Mouse (Mus musculus) liver, adult 2 months (tissue): ENCODE measurements around the gene Sub1. TPM values are rescaled to one million over a fixed set of nuclear protein-coding genes. Genes with fewer than 3 reads are reported as not detected.

ENCODE experiments used
- DNase-seq: peaks from one replicate; pipeline ENCODE4 v3.0.0-alpha.2; 2011; ENCODE audit warnings: low read depth, low spot score; ENCODE audit errors: extremely low read depth
- H3K27ac ChIP-seq: fragments of 200-500 bp; replicated peaks from 2 replicates; pipeline ENCODE4 v1.5.1; 2012; ENCODE audit warnings: low read depth, mild to moderate bottlenecking, control low read depth, inconsistent platforms, low read length; ENCODE audit not compliant: insufficient read depth
- H3K27me3 ChIP-seq: fragments of 200-500 bp; 2 replicates; pipeline ENCODE4 v1.6.1; 2012; ENCODE audit warnings: mild to moderate bottlenecking, moderate library complexity, low read length, inconsistent platforms; ENCODE audit not compliant: control insufficient read depth, insufficient read depth
- H3K36me3 ChIP-seq: fragments of 200-500 bp; 2 replicates; pipeline ENCODE4 v1.6.1; 2012; ENCODE audit warnings: low read length, inconsistent platforms; ENCODE audit not compliant: control insufficient read depth, insufficient read depth
- H3K4me1 ChIP-seq: fragments of 200-500 bp; 2 replicates; pipeline ENCODE4 v1.6.1; 2011; ENCODE audit warnings: low read length; ENCODE audit not compliant: control insufficient read depth, insufficient read depth
- H3K4me3 ChIP-seq: fragments of 200-500 bp; 2 replicates; pipeline ENCODE4 v1.5.1; 2011; ENCODE audit warnings: low read depth, mild to moderate bottlenecking, control low read depth, low read length, moderate library complexity; ENCODE audit not compliant: insufficient read depth
- H3K79me2 ChIP-seq: fragments of 200-500 bp; 2 replicates; pipeline ENCODE4 v1.6.1; 2012; ENCODE audit warnings: inconsistent platforms, mild to moderate bottlenecking, low read length, moderate library complexity; ENCODE audit not compliant: control insufficient read depth, insufficient read depth
- H3K9ac ChIP-seq: fragments of 200-500 bp; 2 replicates; pipeline ENCODE4 v1.6.1; 2012; ENCODE audit warnings: low read depth, mild to moderate bottlenecking, control low read depth, inconsistent platforms, low read length
- CTCF ChIP-seq: fragments of 200-500 bp; IDR thresholded peaks from 2 replicates; pipeline ENCODE4 v1.5.1; 2011; ENCODE audit warnings: low read depth, low read length, control low read depth
- POLR2A ChIP-seq: fragments of 200-500 bp; IDR thresholded peaks from 2 replicates; pipeline ENCODE4 v1.6.1; 2011; ENCODE audit warnings: low read length, control low read depth; ENCODE audit not compliant: insufficient read depth; ENCODE audit errors: extremely low read depth
- WGBS: fragments of 180-500 bp; shearing (Covaris S2); methylation state at CpG from one replicate; pipeline ENCODE4 v1.1.7; 2018; 5-methylcytosine and 5-hydroxymethylcytosine counted together
- polyA plus RNA-seq: library from polyadenylated mRNA; depleted of rRNA; stranded (reverse); fragments of >200 nt; gene quantifications from 2 replicates; pipeline ENCODE4 v1.2.3, GENCODE M21; 2012
- total RNA-seq: library from RNA; depleted of rRNA; stranded (reverse); fragments of >200 nt; gene quantifications from 2 replicates; pipeline ENCODE4 v1.2.3, GENCODE M21; 2014

Sub1 gene
- total and polyA plus RNA-seq, 2 experiments, result 2.4 to 63.4 TPM

DNA sequence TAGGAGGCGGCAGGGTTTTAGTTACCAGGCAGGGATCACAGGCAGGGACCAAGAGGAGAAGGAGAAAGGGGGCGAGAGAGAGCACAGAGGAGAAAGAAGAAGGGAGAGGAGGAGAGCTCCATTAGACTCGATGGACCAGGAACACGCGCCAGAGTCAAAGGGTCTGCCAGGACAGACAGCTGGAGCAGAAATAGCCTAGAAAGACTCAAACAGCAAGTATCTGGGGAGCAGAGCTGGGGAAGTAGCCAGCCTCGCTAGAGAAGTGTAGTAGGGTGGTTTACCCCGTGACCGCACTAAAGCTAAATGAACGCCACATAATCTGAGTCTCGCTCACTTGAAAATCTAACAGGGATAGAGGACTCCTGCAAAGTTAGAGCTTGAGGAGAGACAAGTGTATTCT, 26.2 kb downstream of the Sub1 start:
- TF ChIP-seq POLR2A (no peak), CTCF (no peak)
- H3K79me2 ChIP-seq, result no peaks in the 10 kb centered on the region
- no peaks in the 10 kb centered on the region for H3K27me3 ChIP-seq
- H3K36me3 ChIP-seq, result no peaks in the 10 kb centered on the region
- H3K4me3 ChIP-seq, result no peak overlapping the region
- no peak overlapping the region for H3K27ac ChIP-seq
- H3K4me1 ChIP-seq, result no peaks in the 10 kb centered on the region; the same call in 1 of the 2 replicates
- no peak for DNase-seq
- WGBS, result 87% methylated on average over 10 of the region's 10 CpGs
- no peak overlapping the region for H3K9ac ChIP-seq

DNA sequence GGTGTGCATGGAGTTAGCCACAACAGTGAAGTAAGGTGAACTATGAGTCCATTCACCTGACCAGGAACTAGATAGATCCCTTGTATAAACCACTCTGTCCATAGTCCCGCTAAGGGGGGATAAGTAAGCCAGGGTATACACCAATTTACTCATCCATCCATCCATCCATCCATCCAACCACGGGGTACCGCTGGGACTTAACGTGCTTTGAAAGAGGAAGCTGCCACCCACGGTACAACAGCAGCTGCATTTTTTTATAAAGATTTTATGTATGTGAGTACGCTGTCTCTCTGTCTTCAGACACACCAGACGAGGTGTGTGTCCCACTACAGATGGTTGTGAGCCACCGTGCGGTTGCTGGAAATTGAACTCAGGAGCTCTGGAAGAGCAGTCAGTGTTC, 27.9 kb downstream of the Sub1 start:
- Histone ChIP-seq H3K79me2 (no peaks in the 10 kb centered on the region), H3K36me3 (no peaks in the 10 kb centered on the region), H3K9ac (no peak overlapping the region), H3K27ac (no peak overlapping the region), H3K4me3 (no peak overlapping the region), H3K4me1 (no peaks in the 10 kb centered on the region; the same call in 1 of the 2 replicates), H3K27me3 (no peaks in the 10 kb centered on the region)
- TF ChIP-seq CTCF, result no peak
- TF ChIP-seq POLR2A, result no peak
- no peak for DNase-seq
- 79% methylated on average over 9 of the region's 9 CpGs for WGBS

DNA sequence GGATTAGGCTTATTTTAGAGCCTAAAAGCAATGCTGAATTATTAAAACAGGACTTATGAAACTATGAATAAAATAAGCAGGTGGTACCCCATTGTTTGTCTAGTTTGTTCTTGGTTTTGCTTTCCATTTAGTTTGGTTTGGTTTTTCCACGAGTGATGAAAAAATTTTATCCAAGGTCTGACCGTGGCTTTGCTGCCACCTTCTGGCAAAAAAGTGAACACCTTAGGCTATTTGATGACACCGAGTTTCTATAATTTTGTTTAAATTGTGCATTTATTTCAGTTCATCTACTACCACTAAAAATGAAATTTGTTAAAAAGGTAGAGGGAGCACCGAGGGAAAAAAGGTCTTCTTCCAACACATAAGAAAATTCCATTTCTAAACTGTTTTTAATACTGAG, 30.4 kb downstream of the Sub1 start:
- WGBS, result 2% methylated on average over 4 of the region's 4 CpGs
- H3K27me3 ChIP-seq, result no peaks in the 10 kb centered on the region
- H3K9ac ChIP-seq, result no peak overlapping the region
- no peak for DNase-seq
- H3K36me3 ChIP-seq, result no peaks in the 10 kb centered on the region
- no peak overlapping the region for H3K27ac ChIP-seq
- H3K4me3 ChIP-seq, result no peak overlapping the region
- H3K79me2 ChIP-seq, result no peaks in the 10 kb centered on the region
- 0 out of 2 replicates have a peak, but pooled peaks have one; percentile 4 for TF ChIP-seq CTCF
- no peak for TF ChIP-seq POLR2A
- no peaks in the 10 kb centered on the region; the same call in 1 of the 2 replicates for H3K4me1 ChIP-seq

GRCm38 (mm10) chr15:11965201-11965845, 31.5 kb downstream of the Sub1 start:
- Histone ChIP-seq H3K9ac (no peak overlapping the region), H3K4me1 (no peaks in the 10 kb centered on the region; the same call in 1 of the 2 replicates), H3K27me3 (no peaks in the 10 kb centered on the region), H3K79me2 (no peaks in the 10 kb centered on the region), H3K4me3 (no peak overlapping the region), H3K36me3 (no peaks in the 10 kb centered on the region), H3K27ac (no peak overlapping the region)
- WGBS, result 84% methylated on average over 5 of the region's 5 CpGs
- TF ChIP-seq POLR2A (no peak), CTCF (no peak)
- no peak for DNase-seq

DNA sequence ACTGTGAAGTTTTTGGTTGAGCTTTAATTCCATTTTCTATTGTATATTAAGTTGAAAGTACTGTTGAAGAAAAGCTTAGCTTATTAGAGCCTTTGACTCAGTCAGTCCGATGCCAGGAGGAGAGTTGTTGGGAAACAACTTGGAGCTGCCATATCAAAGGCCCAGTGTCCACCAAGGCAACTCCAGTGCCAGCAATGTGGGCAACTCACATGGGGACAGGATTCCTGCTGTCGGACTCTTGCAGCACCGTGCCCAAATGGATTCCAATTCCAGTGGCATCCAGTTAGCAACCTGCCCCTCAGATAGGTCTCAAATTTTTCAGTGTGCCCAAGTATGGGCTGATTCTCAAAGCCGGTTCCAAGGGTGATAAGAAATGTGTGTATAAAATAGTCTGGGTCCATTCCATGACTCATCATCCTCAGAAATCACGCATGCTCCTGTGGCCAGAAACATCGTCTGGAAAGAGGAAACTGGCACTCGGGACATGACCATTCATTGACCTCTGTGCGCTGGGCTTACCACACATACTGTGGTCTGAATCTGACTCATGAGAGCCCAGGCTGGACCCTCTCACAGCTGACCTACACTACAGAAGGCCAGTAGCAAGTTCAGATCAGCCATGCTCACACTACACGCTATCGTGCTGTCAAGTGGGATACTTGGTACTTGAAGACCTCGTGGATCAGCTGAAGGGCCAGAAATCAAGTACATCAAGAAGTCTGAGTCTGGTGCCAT, 32.8 kb downstream of the Sub1 start:
- H3K9ac ChIP-seq, result no peak overlapping the region
- no peaks in the 10 kb centered on the region for H3K27me3 ChIP-seq
- TF ChIP-seq CTCF (no peak), POLR2A (no peak)
- no peak for DNase-seq
- WGBS, result 89% methylated on average over 11 of the region's 11 CpGs
- no peak overlapping the region for H3K4me3 ChIP-seq
- H3K4me1 ChIP-seq, result no peaks in the 10 kb centered on the region; the same call in 1 of the 2 replicates
- no peaks in the 10 kb centered on the region for H3K36me3 ChIP-seq
- no peak overlapping the region for H3K27ac ChIP-seq
- no peaks in the 10 kb centered on the region for H3K79me2 ChIP-seq

GRCm38 (mm10) chr15:11959716-11960115, 37.1 kb downstream of the Sub1 start:
- H3K9ac ChIP-seq, result no peak overlapping the region
- no peaks in the 10 kb centered on the region for H3K79me2 ChIP-seq
- no peak overlapping the region for H3K4me3 ChIP-seq
- H3K36me3 ChIP-seq, result no peaks in the 10 kb centered on the region
- no peaks in the 10 kb centered on the region for H3K27me3 ChIP-seq
- no peak for DNase-seq
- TF ChIP-seq CTCF, result no peak
- TF ChIP-seq POLR2A, result no peak
- WGBS, result 83% methylated on average over 3 of the region's 3 CpGs
- no peaks in the 10 kb centered on the region for H3K4me1 ChIP-seq
- no peak overlapping the region for H3K27ac ChIP-seq
